Mouse (Mus musculus) erythroblast, embryonic 14.5 days (primary cell): ENCODE results near the gene Tfpi2.

Source experiments
- GATA1 ChIP-seq: IDR thresholded peaks from 2 replicates; pipeline ENCODE4 v1.6.1; 2012; ENCODE audit warnings: low read length, inconsistent platforms, mixed read lengths
- TAL1 ChIP-seq: IDR thresholded peaks from 3 replicates; pipeline ENCODE4 v1.6.1; 2012; ENCODE audit warnings: low read length, inconsistent platforms, mixed read lengths

- TF ChIP-seq GATA1 (no peak), TAL1 (no peak)
Measured at GRCm38 (mm10) chr6:3935048-3935447, 53.7 kb downstream of the Tfpi2 start.
